Mouse (Mus musculus): ENCODE data around the gene Palm2. TPM values are rescaled to one million over a fixed set of nuclear protein-coding genes. Genes with fewer than 3 reads are reported as not detected.

The Palm2 gene
- polyA plus RNA-seq, 1 experiment from 2014 or later = 4.0 TPM

DNA sequence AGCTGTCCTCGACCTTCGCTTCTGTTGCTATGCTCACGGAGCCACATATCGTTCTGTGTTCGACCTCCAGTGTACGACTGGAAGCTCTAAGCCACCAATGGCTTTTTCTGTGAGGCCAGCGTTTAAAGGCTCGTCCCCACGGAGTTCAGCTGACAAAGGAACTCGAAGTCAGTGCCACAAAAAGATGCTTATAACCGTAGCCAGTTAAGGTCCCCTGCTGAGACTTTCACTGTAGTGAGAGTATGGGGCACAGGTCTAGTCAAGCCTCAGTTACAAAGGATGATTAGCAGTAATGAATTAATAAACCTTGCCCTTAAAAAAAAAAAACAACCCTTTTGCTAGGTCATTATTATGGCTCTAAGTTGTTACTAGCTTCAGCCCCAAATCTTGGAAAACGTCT, 246.1 kb downstream of the Palm2 start:
- Histone ChIP-seq H3K9me3 (no peaks in the 10 kb centered on the region), H3K4me3 (replicated peaks) (no peak overlapping the region), H3K4me2 (no peak overlapping the region), H3K36me3 (no peaks in the 10 kb centered on the region), H3K9ac (no peak overlapping the region), H3K27me3 (replicated peaks) (no peaks in the 10 kb centered on the region), H3K27ac (no peak overlapping the region), H3K4me1 (peaks cover 5% of the 10 kb centered on the region; the same call in 1 of the 2 replicates)
- ATAC-seq (ENCODE audit: insufficient read depth, low FRiP score, low read depth) = no peak
- 86% methylated on average over 12 of the region's 12 CpGs for WGBS

- no peak overlapping the region for H3K27ac ChIP-seq
- WGBS = 77% methylated on average over 12 of the region's 12 CpGs
- H3K9ac ChIP-seq = no peak overlapping the region
- 0 out of 2 replicates have a peak, but pooled peaks cover 2% of the 10 kb centered on the region for H3K4me1 ChIP-seq
- H3K9me3 ChIP-seq = no peaks in the 10 kb centered on the region
- no peak overlapping the region for H3K4me3 ChIP-seq (replicated peaks)
- no peak for ATAC-seq (ENCODE audit: insufficient read depth, low FRiP score, low read depth)
- no peak overlapping the region for H3K4me2 ChIP-seq
- H3K36me3 ChIP-seq = no peaks in the 10 kb centered on the region
- H3K27me3 ChIP-seq (replicated peaks) = no peaks in the 10 kb centered on the region
These were observed 247.5 kb downstream of the Palm2 start for GRCm38 (mm10) chr4:57681511-57681910.

DNA sequence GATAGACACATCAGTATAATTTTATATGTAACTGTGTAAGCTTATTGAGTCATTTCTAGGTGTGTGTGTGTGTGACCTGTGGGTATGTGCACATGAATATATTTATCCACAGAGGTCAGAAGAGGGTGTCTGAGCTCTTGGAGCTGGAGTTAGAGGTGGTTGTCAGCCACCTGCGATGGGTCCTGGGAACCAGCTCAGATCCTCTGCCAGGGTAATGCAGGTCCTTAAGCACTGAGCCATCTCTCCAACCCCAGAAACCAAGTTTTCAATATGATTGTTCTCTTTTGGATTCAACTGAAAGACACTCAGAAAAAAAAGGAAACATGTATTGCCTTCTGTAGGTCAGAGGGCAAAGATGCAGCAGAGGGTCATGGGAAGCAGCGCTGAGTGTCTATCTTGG, 248.3 kb downstream of the Palm2 start:
- Histone ChIP-seq H3K27me3 (replicated peaks) (no peaks in the 10 kb centered on the region), H3K27ac (no peak overlapping the region), H3K9ac (no peak overlapping the region), H3K36me3 (no peaks in the 10 kb centered on the region), H3K4me2 (no peak overlapping the region), H3K9me3 (no peaks in the 10 kb centered on the region), H3K4me1 (0 out of 2 replicates have a peak, but pooled peaks cover 2% of the 10 kb centered on the region), H3K4me3 (replicated peaks) (no peak overlapping the region)
- ATAC-seq (ENCODE audit: insufficient read depth, low FRiP score, low read depth) = no peak
- 94% methylated on average over 2 of the region's 2 CpGs for WGBS

- H3K4me2 ChIP-seq = no peak overlapping the region
- no peak overlapping the region for H3K27ac ChIP-seq
- 0 out of 2 replicates have a peak, but pooled peaks cover 2% of the 10 kb centered on the region for H3K4me1 ChIP-seq
- WGBS = 82% methylated on average over 11 of the region's 11 CpGs
- no peaks in the 10 kb centered on the region for H3K27me3 ChIP-seq (replicated peaks)
- H3K36me3 ChIP-seq = no peaks in the 10 kb centered on the region
- H3K9ac ChIP-seq = no peak overlapping the region
- no peak overlapping the region for H3K4me3 ChIP-seq (replicated peaks)
- H3K9me3 ChIP-seq = no peaks in the 10 kb centered on the region
- ATAC-seq (ENCODE audit: insufficient read depth, low FRiP score, low read depth) = no peak
These were observed 248.9 kb downstream of the Palm2 start for GRCm38 (mm10) chr4:57682944-57683343.

DNA sequence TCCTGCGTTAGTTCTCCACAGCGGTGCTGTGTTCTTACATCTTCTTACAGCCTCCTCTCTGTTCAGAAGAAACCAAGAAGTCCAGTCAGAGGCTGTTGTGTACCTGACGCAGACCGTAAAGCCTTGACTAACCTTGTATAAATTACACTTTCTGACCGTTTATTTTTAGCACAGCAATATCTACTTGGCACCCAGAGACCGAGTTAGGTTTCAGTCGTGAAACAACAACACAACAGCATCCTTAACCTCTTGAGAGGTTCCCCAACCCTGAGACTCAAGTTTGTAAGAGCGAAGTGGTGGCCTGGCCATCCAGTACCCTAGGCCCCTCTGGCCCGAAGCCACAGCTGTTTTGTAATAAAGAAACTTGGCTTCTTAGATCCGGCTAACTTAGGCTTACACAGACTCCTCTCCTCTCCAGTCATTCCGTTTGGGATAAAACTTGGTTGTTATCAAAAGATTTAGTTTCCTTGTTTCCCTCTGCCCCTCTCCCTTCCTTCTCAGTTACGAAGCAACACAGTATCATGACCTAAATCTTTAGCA, 250.7 kb downstream of the Palm2 start:
- Histone ChIP-seq H3K27ac (no peak overlapping the region), H3K4me3 (replicated peaks) (no peak overlapping the region), H3K9me3 (no peaks in the 10 kb centered on the region), H3K36me3 (no peaks in the 10 kb centered on the region), H3K9ac (no peak overlapping the region), H3K4me2 (no peak overlapping the region), H3K4me1 (0 out of 2 replicates have a peak, but pooled peaks cover 2% of the 10 kb centered on the region), H3K27me3 (replicated peaks) (no peaks in the 10 kb centered on the region)
- WGBS = 63% methylated on average over 12 of the region's 12 CpGs
- ATAC-seq (ENCODE audit: insufficient read depth, low FRiP score, low read depth) = no peak

DNA sequence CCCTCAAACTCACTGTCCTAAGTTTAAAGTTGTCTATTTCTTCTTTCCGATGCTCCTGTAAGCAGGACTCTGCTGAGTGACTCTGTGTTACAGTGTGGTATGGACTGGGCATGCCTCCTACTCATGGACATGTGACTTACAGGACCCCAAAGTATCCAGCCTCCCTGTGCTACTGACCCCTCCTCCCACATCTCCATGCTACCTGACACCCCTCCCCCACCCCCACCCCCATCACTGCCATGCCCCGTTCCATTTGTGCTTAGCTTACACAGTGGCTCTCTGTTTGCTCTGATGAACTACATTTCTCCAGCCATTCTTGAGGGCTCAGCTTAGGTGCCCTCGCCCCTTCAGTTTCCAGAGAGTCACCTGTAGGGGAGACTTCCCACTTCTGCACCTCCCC, 252.7 kb downstream of the Palm2 start:
- 0 out of 2 replicates have a peak, but pooled peaks cover 2% of the 10 kb centered on the region for H3K4me1 ChIP-seq
- ATAC-seq (ENCODE audit: insufficient read depth, low FRiP score, low read depth) = no peak
- H3K9me3 ChIP-seq = no peaks in the 10 kb centered on the region
- H3K4me3 ChIP-seq (replicated peaks) = no peak overlapping the region
- no peak overlapping the region for H3K4me2 ChIP-seq
- no peaks in the 10 kb centered on the region for H3K36me3 ChIP-seq
- H3K9ac ChIP-seq = no peak overlapping the region
- 77% methylated on average over 3 of the region's 3 CpGs for WGBS
- H3K27me3 ChIP-seq (replicated peaks) = no peaks in the 10 kb centered on the region
- no peak overlapping the region for H3K27ac ChIP-seq

DNA sequence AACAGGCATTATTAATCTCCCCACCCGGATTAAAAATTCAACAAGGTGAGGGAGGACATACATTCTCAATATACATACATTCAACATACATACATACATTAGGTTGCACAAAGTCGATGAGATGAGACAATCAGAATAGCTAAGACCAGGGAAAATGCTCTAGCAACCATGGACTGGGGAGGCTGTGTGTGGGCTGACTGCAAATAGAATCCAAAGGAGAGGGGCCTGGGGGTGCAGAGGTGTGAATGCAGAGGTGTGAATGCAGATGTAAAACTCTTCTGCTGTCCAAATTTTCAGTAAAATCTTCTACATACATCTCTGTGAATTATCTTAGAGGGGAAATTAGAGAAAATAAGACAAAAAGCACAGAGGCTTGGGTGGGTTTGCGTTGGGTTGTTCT, 253.5 kb downstream of the Palm2 start:
- no peak overlapping the region for H3K9ac ChIP-seq
- H3K36me3 ChIP-seq = no peaks in the 10 kb centered on the region
- no peak overlapping the region for H3K4me3 ChIP-seq (replicated peaks)
- H3K27ac ChIP-seq = no peak overlapping the region
- H3K4me1 ChIP-seq = 0 out of 2 replicates have a peak, but pooled peaks cover 2% of the 10 kb centered on the region
- WGBS = 81% methylated on average over 3 of the region's 3 CpGs
- H3K9me3 ChIP-seq = no peaks in the 10 kb centered on the region
- H3K27me3 ChIP-seq (replicated peaks) = no peaks in the 10 kb centered on the region
- no peak for ATAC-seq (ENCODE audit: insufficient read depth, low FRiP score, low read depth)
- H3K4me2 ChIP-seq = no peak overlapping the region

GRCm38 (mm10) chr4:57688131-57688530, 254.1 kb downstream of the Palm2 start:
- Histone ChIP-seq H3K9ac (no peak overlapping the region), H3K36me3 (no peaks in the 10 kb centered on the region), H3K27ac (no peak overlapping the region), H3K9me3 (no peaks in the 10 kb centered on the region), H3K4me1 (0 out of 2 replicates have a peak, but pooled peaks cover 2% of the 10 kb centered on the region), H3K4me2 (no peak overlapping the region), H3K27me3 (replicated peaks) (no peaks in the 10 kb centered on the region), H3K4me3 (replicated peaks) (no peak overlapping the region)
- no peak for ATAC-seq (ENCODE audit: insufficient read depth, low FRiP score, low read depth)
- WGBS = 67% methylated on average over 9 of the region's 9 CpGs

GRCm38 (mm10) chr4:57690001-57690400, 256.0 kb downstream of the Palm2 start:
- no peak for ATAC-seq (ENCODE audit: insufficient read depth, low FRiP score, low read depth)
- Histone ChIP-seq H3K36me3 (no peaks in the 10 kb centered on the region), H3K9ac (no peak overlapping the region), H3K4me1 (no peaks in the 10 kb centered on the region), H3K4me2 (no peak overlapping the region), H3K4me3 (replicated peaks) (no peak overlapping the region), H3K9me3 (no peaks in the 10 kb centered on the region), H3K27ac (no peak overlapping the region), H3K27me3 (replicated peaks) (no peaks in the 10 kb centered on the region)
- 71% methylated on average over 6 of the region's 6 CpGs for WGBS

DNA sequence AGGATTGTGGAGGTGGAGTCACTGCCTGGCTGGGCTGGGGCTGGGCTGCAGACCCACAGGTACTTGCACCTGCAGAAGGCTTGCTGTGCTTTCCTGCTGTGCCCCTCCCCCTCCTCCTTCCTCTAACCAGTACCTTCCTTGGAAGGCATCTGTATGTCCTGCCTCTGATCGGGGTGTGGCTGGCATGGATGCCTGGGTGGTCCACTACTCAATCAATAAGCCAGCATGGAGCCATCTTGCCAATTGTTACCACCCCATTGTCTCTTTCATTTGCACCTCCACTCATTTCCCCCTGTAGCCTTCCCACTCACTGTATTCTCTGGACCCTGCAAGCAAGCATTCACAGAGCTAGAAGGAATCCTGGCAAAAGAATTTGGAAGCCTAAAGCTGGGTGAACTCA, 256.8 kb downstream of the Palm2 start:
- Histone ChIP-seq H3K9me3 (no peaks in the 10 kb centered on the region), H3K27me3 (replicated peaks) (no peaks in the 10 kb centered on the region), H3K4me2 (no peak overlapping the region), H3K4me3 (replicated peaks) (no peak overlapping the region), H3K27ac (no peak overlapping the region), H3K9ac (no peak overlapping the region), H3K4me1 (no peaks in the 10 kb centered on the region), H3K36me3 (no peaks in the 10 kb centered on the region)
- WGBS = 28% methylated on average over 1 of the region's 1 CpGs
- ATAC-seq (ENCODE audit: insufficient read depth, low FRiP score, low read depth) = no peak

GRCm38 (mm10) chr4:57694356-57695136, 260.5 kb downstream of the Palm2 start:
- Histone ChIP-seq H3K27ac (no peak overlapping the region), H3K27me3 (replicated peaks) (no peaks in the 10 kb centered on the region), H3K4me1 (no peaks in the 10 kb centered on the region), H3K36me3 (no peaks in the 10 kb centered on the region), H3K4me3 (replicated peaks) (no peak overlapping the region), H3K9me3 (no peaks in the 10 kb centered on the region), H3K9ac (no peak overlapping the region), H3K4me2 (no peak overlapping the region)
- WGBS = 79% methylated on average over 5 of the region's 5 CpGs
- no peak for ATAC-seq (ENCODE audit: insufficient read depth, low FRiP score, low read depth)

DNA sequence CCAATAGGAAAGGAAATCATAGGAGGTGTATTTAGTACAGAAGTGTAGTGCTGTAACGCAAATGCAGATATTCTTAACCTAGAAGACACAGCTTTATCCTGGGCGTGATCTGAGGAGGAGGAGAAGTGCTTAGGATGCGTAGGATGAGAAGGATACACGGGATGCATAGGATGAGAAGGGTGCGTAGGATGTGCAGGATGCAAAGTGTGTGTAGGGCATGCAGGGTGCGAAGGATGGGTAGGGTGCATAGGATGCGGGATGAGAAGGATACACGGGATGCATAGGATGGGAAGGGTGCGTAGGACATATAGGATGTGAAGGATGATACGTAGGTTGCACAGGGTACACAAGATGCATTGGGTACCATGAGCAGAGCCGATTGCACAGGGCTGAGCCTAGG, 262.9 kb downstream of the Palm2 start:
- WGBS = 92% methylated on average over 11 of the region's 11 CpGs
- H3K27me3 ChIP-seq (replicated peaks) = no peaks in the 10 kb centered on the region
- H3K4me1 ChIP-seq = no peaks in the 10 kb centered on the region
- ATAC-seq (ENCODE audit: insufficient read depth, low FRiP score, low read depth) = no peak
- H3K9ac ChIP-seq = no peak overlapping the region
- no peaks in the 10 kb centered on the region for H3K36me3 ChIP-seq
- no peaks in the 10 kb centered on the region for H3K9me3 ChIP-seq
- no peak overlapping the region for H3K4me2 ChIP-seq
- no peak overlapping the region for H3K4me3 ChIP-seq (replicated peaks)
- no peak overlapping the region for H3K27ac ChIP-seq
